Mouse (Mus musculus): ENCODE measurements around the gene Ntn5. TPM values are rescaled to one million over a fixed set of nuclear protein-coding genes. Genes with fewer than 3 reads are reported as not detected.
A peak's percentile ranks its signal among the peaks of the same experiment; 100 is the strongest.
"Not testable (repeated sequence)": the region's sequence is repeated elsewhere in the genome, so short reads cannot be mapped to it uniquely, and the experiment has no call there.

Gene Ntn5
- polyA plus RNA-seq, 1 experiment from 2014 or later, result 0.39 TPM

- Histone ChIP-seq H3K36me3 (no peaks in the 10 kb centered on the region), H3K27ac (peak overlapping the region; percentile 96), H3K4me3 (peak overlapping the region; percentile 58), H3K27me3 (ENCODE audit: insufficient read depth, poor library complexity, severe bottlenecking) (peaks cover 21% of the 10 kb centered on the region; the same call in 1 of the 2 replicates), H3K9me3 (no peaks in the 10 kb centered on the region), H3K4me1 (replicated peaks) (peaks cover 62% of the 10 kb centered on the region)
- peak; percentile 98 for DNase-seq (ENCODE audit: low spot score)
- WGBS, result under 1% methylated on average over 28 of the region's 28 CpGs
These were observed 40.2 kb upstream of the Ntn5 start for GRCm38 (mm10) chr7:45643441-45644178.

- Histone ChIP-seq H3K4me3 (peak overlapping the region; percentile 58), H3K9me3 (no peaks in the 10 kb centered on the region), H3K27ac (peak overlapping the region; percentile 96), H3K36me3 (no peaks in the 10 kb centered on the region), H3K27me3 (ENCODE audit: insufficient read depth, poor library complexity, severe bottlenecking) (peaks cover 21% of the 10 kb centered on the region; the same call in 1 of the 2 replicates), H3K4me1 (replicated peaks) (peaks cover 57% of the 10 kb centered on the region)
- peak; percentile 61 for DNase-seq (ENCODE audit: low spot score)
- WGBS, result 2% methylated on average over 18 of the region's 18 CpGs
These were observed 39.6 kb upstream of the Ntn5 start for GRCm38 (mm10) chr7:45644183-45644582.

- WGBS, result 67% methylated on average over 6 of the region's 6 CpGs
- H3K27ac ChIP-seq, result peak overlapping the region; percentile 96
These were observed 38.8 kb upstream of the Ntn5 start for GRCm38 (mm10) chr7:45644872-45645590.

GRCm38 (mm10) chr7:45645591-45645971 is 38.2 kb upstream of the Ntn5 start:
- H3K9me3 ChIP-seq, result no peaks in the 10 kb centered on the region
- H3K4me1 ChIP-seq (replicated peaks), result peaks cover 46% of the 10 kb centered on the region
- H3K36me3 ChIP-seq, result no peaks in the 10 kb centered on the region
- H3K27ac ChIP-seq, result no peak overlapping the region
- WGBS, result 79% methylated on average over 7 of the region's 7 CpGs
- DNase-seq (ENCODE audit: low spot score), result no peak
- H3K4me3 ChIP-seq, result no peak overlapping the region
- H3K27me3 ChIP-seq (ENCODE audit: insufficient read depth, poor library complexity, severe bottlenecking), result peaks cover 8% of the 10 kb centered on the region; the same call in 1 of the 2 replicates

More at GRCm38 (mm10) chr7:45644872-45645590, 38.8 kb upstream of the Ntn5 start:
- Histone ChIP-seq H3K4me3 (peak overlapping the region; percentile 58), H3K27me3 (ENCODE audit: insufficient read depth, poor library complexity, severe bottlenecking) (peaks cover 13% of the 10 kb centered on the region; the same call in 1 of the 2 replicates), H3K9me3 (no peaks in the 10 kb centered on the region), H3K4me1 (replicated peaks) (peaks cover 51% of the 10 kb centered on the region), H3K36me3 (no peaks in the 10 kb centered on the region)
- no peak for DNase-seq (ENCODE audit: low spot score)

- H3K4me1 ChIP-seq (replicated peaks), result peaks cover 36% of the 10 kb centered on the region
- no peaks in the 10 kb centered on the region for H3K27me3 ChIP-seq (ENCODE audit: insufficient read depth, poor library complexity, severe bottlenecking)
- DNase-seq (ENCODE audit: low spot score), result no peak
- no peaks in the 10 kb centered on the region for H3K9me3 ChIP-seq
- H3K36me3 ChIP-seq, result no peaks in the 10 kb centered on the region
- no peak overlapping the region for H3K27ac ChIP-seq
- H3K4me3 ChIP-seq, result no peak overlapping the region
- WGBS, result 83% methylated on average over 4 of the region's 4 CpGs
These were observed 37.2 kb upstream of the Ntn5 start for GRCm38 (mm10) chr7:45646671-45647070.

- Histone ChIP-seq H3K36me3 (no peaks in the 10 kb centered on the region), H3K27me3 (ENCODE audit: insufficient read depth, poor library complexity, severe bottlenecking) (no peaks in the 10 kb centered on the region), H3K9me3 (no peaks in the 10 kb centered on the region), H3K27ac (no peak overlapping the region), H3K4me3 (no peak overlapping the region), H3K4me1 (replicated peaks) (peaks cover 17% of the 10 kb centered on the region)
- no peak for DNase-seq (ENCODE audit: low spot score)
- WGBS, result 81% methylated on average over 8 of the region's 8 CpGs
These were observed 34.5 kb upstream of the Ntn5 start for GRCm38 (mm10) chr7:45649351-45649750.

- H3K4me1 ChIP-seq (replicated peaks), result peaks cover 14% of the 10 kb centered on the region
- not testable (repeated sequence) for H3K9me3 ChIP-seq; DNase-seq (ENCODE audit: low spot score); H3K36me3 ChIP-seq; H3K27me3 ChIP-seq (ENCODE audit: insufficient read depth, poor library complexity, severe bottlenecking); H3K27ac ChIP-seq; H3K4me3 ChIP-seq
- whole genome bisulfite sequencing, result 93% methylated on average over 20 of the region's 20 CpGs
These were observed 33.3 kb upstream of the Ntn5 start for GRCm38 (mm10) chr7:45650484-45650883.

GRCm38 (mm10) chr7:45654424-45655047 is 29.3 kb upstream of the Ntn5 start:
- H3K27ac ChIP-seq, result peak overlapping the region; percentile 43; the same call in 1 of the 2 replicates
- peaks cover 2% of the 10 kb centered on the region; the same call in 1 of the 2 replicates for H3K9me3 ChIP-seq
- WGBS, result 31% methylated on average over 17 of the region's 17 CpGs
- DNase-seq (ENCODE audit: low spot score), result no peak
- H3K36me3 ChIP-seq, result no peaks in the 10 kb centered on the region
- H3K4me1 ChIP-seq (replicated peaks), result peaks cover 15% of the 10 kb centered on the region
- no peaks in the 10 kb centered on the region for H3K27me3 ChIP-seq (ENCODE audit: insufficient read depth, poor library complexity, severe bottlenecking)
- peak overlapping the region; percentile 30 for H3K4me3 ChIP-seq

GRCm38 (mm10) chr7:45660746-45661478 is 22.9 kb upstream of the Ntn5 start:
- H3K4me3 ChIP-seq, result no peak overlapping the region
- peaks cover 5% of the 10 kb centered on the region; the same call in 1 of the 2 replicates for H3K27me3 ChIP-seq (ENCODE audit: insufficient read depth, poor library complexity, severe bottlenecking)
- no peak for DNase-seq (ENCODE audit: low spot score)
- H3K9me3 ChIP-seq, result peaks cover 2% of the 10 kb centered on the region; the same call in 1 of the 2 replicates
- WGBS, result 87% methylated on average over 11 of the region's 11 CpGs
- H3K4me1 ChIP-seq (replicated peaks), result peaks cover 27% of the 10 kb centered on the region
- no peaks in the 10 kb centered on the region for H3K36me3 ChIP-seq
- H3K27ac ChIP-seq, result no peak overlapping the region

GRCm38 (mm10) chr7:45661702-45662101 is 22.1 kb upstream of the Ntn5 start:
- DNase-seq (ENCODE audit: low spot score); H3K9me3 ChIP-seq; H3K27ac ChIP-seq; H3K4me3 ChIP-seq; H3K36me3 ChIP-seq; H3K27me3 ChIP-seq (ENCODE audit: insufficient read depth, poor library complexity, severe bottlenecking): not testable (repeated sequence)
- H3K4me1 ChIP-seq (replicated peaks), result peaks cover 24% of the 10 kb centered on the region
- 90% methylated on average over 6 of the region's 6 CpGs for WGBS

- no peak for DNase-seq (ENCODE audit: low spot score)
- Histone ChIP-seq H3K4me3 (no peak overlapping the region), H3K9me3 (0 out of 2 replicates have a peak, but pooled peaks cover 5% of the 10 kb centered on the region), H3K4me1 (replicated peaks) (peaks cover 24% of the 10 kb centered on the region), H3K36me3 (no peaks in the 10 kb centered on the region), H3K27me3 (ENCODE audit: insufficient read depth, poor library complexity, severe bottlenecking) (peaks cover 5% of the 10 kb centered on the region; the same call in 1 of the 2 replicates), H3K27ac (peak overlapping the region; percentile 62)
- WGBS, result 59% methylated on average over 13 of the region's 13 CpGs
These were observed 18.3 kb upstream of the Ntn5 start for GRCm38 (mm10) chr7:45665303-45666138.
